Mouse (Mus musculus) midbrain, embryonic 14.5 days (tissue): Measurements from ENCODE around the gene Prickle2. TPM values are rescaled to one million over a fixed set of nuclear protein-coding genes. Genes with fewer than 3 reads are reported as not detected.
A peak's percentile ranks its signal among the peaks of the same experiment; 100 is the strongest.

Source experiments
- ATAC-seq: fragments of 200-750 bp; cut with Nextera tagmentation; 2 replicates; pipeline ENCODE4 v1.8.0; 2017; ENCODE audit warnings: moderate number of reproducible peaks, moderate library complexity; ENCODE audit not compliant: low FRiP score, low TSS enrichment
- DNase-seq: peaks from one replicate; pipeline ENCODE4 v3.0.0-alpha.2; 2015
- H3K27ac ChIP-seq: fragments of 300-500 bp; sonication (generic); replicated peaks from 2 replicates; pipeline ENCODE4 v1.5.1; 2014; ENCODE audit warnings: mild to moderate bottlenecking, low read depth, low read length, moderate library complexity
- H3K27me3 ChIP-seq: fragments of 300-500 bp; sonication (generic); 2 replicates; pipeline ENCODE4 v1.6.1; 2014; ENCODE audit warnings: low read length, control low read depth, mixed read lengths; ENCODE audit not compliant: control insufficient read depth, insufficient read depth
- H3K36me3 ChIP-seq: fragments of 300-500 bp; sonication (generic); 2 replicates; pipeline ENCODE4 v1.6.1; 2014; ENCODE audit warnings: low read length, control low read depth; ENCODE audit not compliant: control insufficient read depth, insufficient read depth
- H3K4me1 ChIP-seq: fragments of 300-500 bp; sonication (generic); 2 replicates; pipeline ENCODE4 v1.6.1; 2014; ENCODE audit warnings: mild to moderate bottlenecking, antibody characterized with exemption, low read length, control low read depth; ENCODE audit not compliant: control insufficient read depth, insufficient read depth
- H3K4me2 ChIP-seq: fragments of 300-500 bp; sonication (generic); 2 replicates; pipeline ENCODE4 v1.6.1; 2014; ENCODE audit warnings: mild to moderate bottlenecking, low read length, moderate library complexity
- H3K4me3 ChIP-seq: fragments of 300-500 bp; sonication (generic); replicated peaks from 2 replicates; pipeline ENCODE4 v1.5.1; 2014; ENCODE audit warnings: low read depth, low read length
- H3K9ac ChIP-seq: fragments of 300-500 bp; sonication (generic); replicated peaks from 2 replicates; pipeline ENCODE4 v1.6.1; 2014; ENCODE audit warnings: mild to moderate bottlenecking, low read length, moderate library complexity
- H3K9me3 ChIP-seq: fragments of 300-500 bp; sonication (generic); 2 replicates; pipeline ENCODE4 v1.6.1; 2016; ENCODE audit warnings: low read length, control low read depth, mixed read lengths; ENCODE audit not compliant: control insufficient read depth
- WGBS: fragments of 180-500 bp; shearing (Covaris S2); extraction: QIAGEN DNeasy Blood & Tissue Kit; methylation state at CpG from one replicate; pipeline ENCODE4 v1.1.7; 2014; 5-methylcytosine and 5-hydroxymethylcytosine counted together
- polyA plus RNA-seq: library from polyadenylated mRNA; unstranded; fragments of >200 nt; fragmentation: Nextera tagmentation; extraction: Ambion mirVana; gene quantifications from 2 replicates; pipeline ENCODE4 v1.2.1, GENCODE M21; 2014

The Prickle2 gene
- polyA plus RNA-seq, 1 experiment from 2014 or later, result 18.0 TPM

GRCm38 (mm10) chr6:92506276-92506675 is 199.7 kb downstream of the Prickle2 start:
- 60% methylated on average over 3 of the region's 3 CpGs for WGBS
- Histone ChIP-seq H3K4me2 (no peak overlapping the region), H3K9me3 (no peaks in the 10 kb centered on the region), H3K36me3 (no peaks in the 10 kb centered on the region), H3K27me3 (no peaks in the 10 kb centered on the region), H3K4me3 (no peak overlapping the region), H3K4me1 (no peaks in the 10 kb centered on the region), H3K9ac (no peak overlapping the region), H3K27ac (no peak overlapping the region)
- no peak for DNase-seq
- ATAC-seq, result no peak

GRCm38 (mm10) chr6:92499449-92499848 is 206.5 kb downstream of the Prickle2 start:
- no peak for DNase-seq
- ATAC-seq, result no peak
- H3K4me3 ChIP-seq, result no peak overlapping the region
- H3K27ac ChIP-seq, result no peak overlapping the region
- 0 out of 2 replicates have a peak, but pooled peaks cover 3% of the 10 kb centered on the region for H3K4me1 ChIP-seq
- H3K27me3 ChIP-seq, result no peaks in the 10 kb centered on the region
- 80% methylated on average over 4 of the region's 4 CpGs for WGBS
- H3K36me3 ChIP-seq, result no peaks in the 10 kb centered on the region
- no peaks in the 10 kb centered on the region for H3K9me3 ChIP-seq
- no peak overlapping the region for H3K9ac ChIP-seq
- H3K4me2 ChIP-seq, result no peak overlapping the region

- 73% methylated on average over 6 of the region's 6 CpGs for WGBS
- Histone ChIP-seq H3K27ac (no peak overlapping the region), H3K4me3 (no peak overlapping the region), H3K4me1 (0 out of 2 replicates have a peak, but pooled peaks cover 3% of the 10 kb centered on the region), H3K36me3 (no peaks in the 10 kb centered on the region), H3K4me2 (no peak overlapping the region), H3K27me3 (no peaks in the 10 kb centered on the region), H3K9me3 (no peaks in the 10 kb centered on the region), H3K9ac (no peak overlapping the region)
- DNase-seq (no peak), ATAC-seq (no peak)
Observed at GRCm38 (mm10) chr6:92498574-92498973, 207.4 kb downstream of the Prickle2 start.

GRCm38 (mm10) chr6:92497279-92497678 is 208.7 kb downstream of the Prickle2 start:
- Histone ChIP-seq H3K9me3 (no peaks in the 10 kb centered on the region), H3K36me3 (no peaks in the 10 kb centered on the region), H3K27me3 (no peaks in the 10 kb centered on the region), H3K4me1 (0 out of 2 replicates have a peak, but pooled peaks cover 3% of the 10 kb centered on the region), H3K4me2 (no peak overlapping the region), H3K27ac (no peak overlapping the region), H3K4me3 (no peak overlapping the region), H3K9ac (no peak overlapping the region)
- DNase-seq (no peak), ATAC-seq (no peak)
- 62% methylated on average over 4 of the region's 4 CpGs for WGBS

- no peak for ATAC-seq
Observed at GRCm38 (mm10) chr6:92495500-92495899, 210.5 kb downstream of the Prickle2 start.

GRCm38 (mm10) chr6:92481690-92481956 is 224.3 kb downstream of the Prickle2 start:
- DNase-seq (no peak), ATAC-seq (no peak; the same call in 1 of the 2 replicates)
- peak overlapping the region; percentile 91 for H3K27ac ChIP-seq
- no peaks in the 10 kb centered on the region for H3K9me3 ChIP-seq
- H3K4me1 ChIP-seq, result peaks cover 35% of the 10 kb centered on the region
- no peaks in the 10 kb centered on the region for H3K36me3 ChIP-seq
- H3K4me2 ChIP-seq, result peak overlapping the region; percentile 53
- H3K4me3 ChIP-seq, result peak overlapping the region; percentile 46
- no peaks in the 10 kb centered on the region for H3K27me3 ChIP-seq
- H3K9ac ChIP-seq, result peak overlapping the region; percentile 57
- 8% methylated on average over 1 of the region's 1 CpGs for WGBS

More at GRCm38 (mm10) chr6:92495500-92495899, 210.5 kb downstream of the Prickle2 start:
- Histone ChIP-seq H3K9ac (no peak overlapping the region), H3K4me2 (no peak overlapping the region), H3K4me1 (0 out of 2 replicates have a peak, but pooled peaks cover 3% of the 10 kb centered on the region), H3K27me3 (no peaks in the 10 kb centered on the region), H3K36me3 (no peaks in the 10 kb centered on the region), H3K9me3 (no peaks in the 10 kb centered on the region), H3K4me3 (no peak overlapping the region), H3K27ac (no peak overlapping the region)
- WGBS, result 80% methylated on average over 3 of the region's 3 CpGs
- DNase-seq, result no peak

GRCm38 (mm10) chr6:92480941-92481689 is 224.8 kb downstream of the Prickle2 start:
- Histone ChIP-seq H3K9ac (peak overlapping the region; percentile 57), H3K4me2 (peak overlapping the region; percentile 53), H3K9me3 (no peaks in the 10 kb centered on the region), H3K4me3 (peak overlapping the region; percentile 46), H3K4me1 (peaks cover 35% of the 10 kb centered on the region), H3K27ac (peak overlapping the region; percentile 91), H3K27me3 (no peaks in the 10 kb centered on the region), H3K36me3 (no peaks in the 10 kb centered on the region)
- under 1% methylated on average over 21 of the region's 21 CpGs for WGBS
- DNase-seq (peak; percentile 89), ATAC-seq (peak; percentile 89)

GRCm38 (mm10) chr6:92478612-92479011 is 227.3 kb downstream of the Prickle2 start:
- Histone ChIP-seq H3K27me3 (no peaks in the 10 kb centered on the region), H3K9ac (peak overlapping the region; percentile 57; the same call in 1 of the 2 replicates), H3K4me1 (peaks cover 35% of the 10 kb centered on the region), H3K4me3 (peak overlapping the region; percentile 46), H3K9me3 (no peaks in the 10 kb centered on the region), H3K36me3 (no peaks in the 10 kb centered on the region), H3K4me2 (peak overlapping the region; percentile 53), H3K27ac (0 out of 2 replicates have a peak overlapping the region, but pooled peaks have one; percentile 42)
- DNase-seq (no peak), ATAC-seq (no peak)
- WGBS, result 88% methylated on average over 1 of the region's 1 CpGs

GRCm38 (mm10) chr6:92477621-92478020 is 228.3 kb downstream of the Prickle2 start:
- Histone ChIP-seq H3K9ac (no peak overlapping the region), H3K36me3 (no peaks in the 10 kb centered on the region), H3K4me2 (peak overlapping the region; percentile 53), H3K4me1 (peaks cover 35% of the 10 kb centered on the region), H3K4me3 (no peak overlapping the region), H3K27me3 (no peaks in the 10 kb centered on the region), H3K9me3 (no peaks in the 10 kb centered on the region), H3K27ac (no peak overlapping the region; the same call in 1 of the 2 replicates)
- ATAC-seq (no peak), DNase-seq (peak; percentile 78)
- 83% methylated on average over 2 of the region's 2 CpGs for WGBS
